9 mouse cellular contexts compared by ENCODE assay signal in genomic region chr9:71679103-71679815, GRCm38 (mm10).
A peak's percentile ranks its signal among the peaks of the same experiment; 100 is the strongest.
DNase-seq lines count a peak whose midpoint lies in the region; ATAC-seq and TF ChIP-seq lines count a peak whose summit lies in the region.
"Had no signal": no experiment of that assay in that cellular context is flagged by ENCODE, and none has a peak within 500 bp of the region (broad histone marks: within the 10 kb centered on the region; RNA-seq: fewer than 3 reads in every experiment).

No protein-coding gene starts in this region.

- WGBS in lung, embryonic 16.5 days, result 60% methylated on average over 11 of the region's 11 CpGs
- WGBS in lung, adult 2 months, result 54% methylated on average over 11 of the region's 11 CpGs
- WGBS in stomach, postnatal 0 days, result 53% methylated on average over 11 of the region's 11 CpGs
- WGBS in hindbrain, embryonic 13.5 days, result 78% methylated on average over 11 of the region's 11 CpGs

- DNase-seq in lung, adult 2 months, result no peak
- DNase-seq in cerebellum, postnatal 10 days, result peak; percentile 49 to 60
- peak; percentile 57 to 67 for DNase-seq in heart, adult 9 months (ENCODE audit: low spot score in 2 of 2)
- no peak for DNase-seq in stomach, postnatal 0 days (ENCODE audit: low spot score)
- no peak for DNase-seq in MN1 (ENCODE audit: low spot score)
- DNase-seq: lung, embryonic 14.5 days had no signal

- no peak for TF ChIP-seq POLR2A in lung, adult 2 months (IDR thresholded peaks at IDR 0.05; ENCODE audit: borderline replicate concordance, extremely low read depth, low read depth, low read length)

- no peak for TF ChIP-seq CTCF in lung, adult 2 months (IDR thresholded peaks at IDR 0.05; ENCODE audit: insufficient read depth, low read length)
- no peak for TF ChIP-seq CTCF in stomach, postnatal 0 days (IDR thresholded peaks at IDR 0.05; ENCODE audit: low read depth)

- no peak overlapping the region for H3K4me2 ChIP-seq in lung, embryonic 16.5 days (ENCODE audit: low read depth, low read length)
- H3K4me2 ChIP-seq in stomach, postnatal 0 days (replicated peaks; ENCODE audit: low read depth), result no peak overlapping the region
- H3K4me2 ChIP-seq in hindbrain, embryonic 13.5 days, result no peak overlapping the region
- H3K4me2 ChIP-seq: lung, embryonic 14.5 days had no signal

- peaks cover 9% of the 10 kb centered on the region for H3K4me1 ChIP-seq in lung, embryonic 16.5 days (replicated peaks; ENCODE audit: control insufficient read depth, insufficient read depth, low read length)
- peaks cover 12% of the 10 kb centered on the region for H3K4me1 ChIP-seq in lung, adult 2 months (ENCODE audit: control insufficient read depth, insufficient read depth, low read length)
- H3K4me1 ChIP-seq in stomach, postnatal 0 days (replicated peaks; ENCODE audit: control insufficient read depth, insufficient read depth), result 0 out of 2 replicates have a peak, but pooled peaks cover 3% of the 10 kb centered on the region
- peaks cover 5% of the 10 kb centered on the region for H3K4me1 ChIP-seq in hindbrain, embryonic 13.5 days (replicated peaks)

- H3K27ac ChIP-seq in lung, embryonic 16.5 days (ENCODE audit: low read length), result peak overlapping the region; percentile 47; the same call in 1 of the 2 replicates
- H3K27ac ChIP-seq in stomach, postnatal 0 days (replicated peaks), result peak overlapping the region; percentile 69; the same call in 1 of the 2 replicates
- H3K27ac ChIP-seq in hindbrain, embryonic 13.5 days, result no peak overlapping the region

- no peaks in the 10 kb centered on the region for H3K36me3 ChIP-seq in lung, embryonic 16.5 days (ENCODE audit: control insufficient read depth, insufficient read depth, low read length)
- no peaks in the 10 kb centered on the region for H3K36me3 ChIP-seq in stomach, postnatal 0 days (ENCODE audit: control insufficient read depth, insufficient read depth, low read length)
- H3K36me3 ChIP-seq in hindbrain, embryonic 13.5 days, result no peaks in the 10 kb centered on the region

- H3K9me3 ChIP-seq in lung, embryonic 16.5 days (ENCODE audit: control insufficient read depth, low read length), result 0 out of 2 replicates have a peak, but pooled peaks cover 2% of the 10 kb centered on the region
- no peaks in the 10 kb centered on the region for H3K9me3 ChIP-seq in stomach, postnatal 0 days (ENCODE audit: control insufficient read depth, low read length)
- H3K9me3 ChIP-seq in hindbrain, embryonic 13.5 days, result no peaks in the 10 kb centered on the region

- no peak overlapping the region for H3K9ac ChIP-seq in lung, embryonic 16.5 days (ENCODE audit: low read length)
- no peak overlapping the region for H3K9ac ChIP-seq in stomach, postnatal 0 days (ENCODE audit: low read length)
- H3K9ac ChIP-seq in hindbrain, embryonic 13.5 days, result no peak overlapping the region
- H3K9ac ChIP-seq: lung, embryonic 14.5 days had no signal

- ATAC-seq in lung, embryonic 16.5 days (ENCODE audit: low read depth), result no peak
- peak; percentile 53; the same call in 1 of the 2 replicates for ATAC-seq in stomach, postnatal 0 days (ENCODE audit: low FRiP score, low TSS enrichment)
- no peak for ATAC-seq in hindbrain, embryonic 13.5 days (ENCODE audit: low FRiP score)
- no peak for ATAC-seq in monocyte, adult 5-6 weeks (replicated peaks; ENCODE audit: insufficient number of reproducible peaks, low FRiP score, low TSS enrichment, poor library complexity, severe bottlenecking)

- TF ChIP-seq EP300 in stomach, postnatal 0 days (optimal IDR thresholded peaks at IDR 0.05), result no peak

- no peak overlapping the region for H3K4me3 ChIP-seq in lung, embryonic 16.5 days (ENCODE audit: low read length)
- H3K4me3 ChIP-seq in lung, adult 2 months (replicated peaks; ENCODE audit: extremely low read depth, low read depth, low read length), result no peak overlapping the region
- H3K4me3 ChIP-seq in stomach, postnatal 0 days (ENCODE audit: low read depth, low read length), result no peak overlapping the region
- no peak overlapping the region for H3K4me3 ChIP-seq in hindbrain, embryonic 13.5 days

- H3K27me3 ChIP-seq in lung, embryonic 16.5 days (ENCODE audit: control insufficient read depth, insufficient read depth, low read depth, low read length), result no peaks in the 10 kb centered on the region
- H3K27me3 ChIP-seq in stomach, postnatal 0 days (ENCODE audit: control insufficient read depth, insufficient read depth, low read length), result no peaks in the 10 kb centered on the region
- no peaks in the 10 kb centered on the region for H3K27me3 ChIP-seq in hindbrain, embryonic 13.5 days

Comparison
In these comparisons a context has a peak if more than half of its experiments do, and no peak if none do; other contexts are left out.
1. DNase-seq: peak in cerebellum, postnatal 10 days (2 of 2) and heart, adult 9 months (2 of 2); none in lung, adult 2 months (single experiment), stomach, postnatal 0 days (single experiment) and MN1 (single experiment).